Mouse (Mus musculus) testis, adult 2 months (tissue): ENCODE results near the gene Irf8.

Experiments used
- CTCF ChIP-seq: fragments of 200-500 bp; IDR thresholded peaks from 2 replicates; pipeline ENCODE4 v1.5.1; 2012; ENCODE audit warnings: low read depth, mild to moderate bottlenecking, inconsistent platforms, low read length, moderate library complexity; ENCODE audit not compliant: control insufficient read depth, insufficient read depth, insufficient replicate concordance
- POLR2A ChIP-seq: fragments of 200-500 bp; IDR thresholded peaks from 2 replicates; pipeline ENCODE4 v1.6.1; 2012; ENCODE audit warnings: low read depth, mild to moderate bottlenecking, inconsistent platforms, low read length, moderate library complexity; ENCODE audit not compliant: control insufficient read depth

DNA sequence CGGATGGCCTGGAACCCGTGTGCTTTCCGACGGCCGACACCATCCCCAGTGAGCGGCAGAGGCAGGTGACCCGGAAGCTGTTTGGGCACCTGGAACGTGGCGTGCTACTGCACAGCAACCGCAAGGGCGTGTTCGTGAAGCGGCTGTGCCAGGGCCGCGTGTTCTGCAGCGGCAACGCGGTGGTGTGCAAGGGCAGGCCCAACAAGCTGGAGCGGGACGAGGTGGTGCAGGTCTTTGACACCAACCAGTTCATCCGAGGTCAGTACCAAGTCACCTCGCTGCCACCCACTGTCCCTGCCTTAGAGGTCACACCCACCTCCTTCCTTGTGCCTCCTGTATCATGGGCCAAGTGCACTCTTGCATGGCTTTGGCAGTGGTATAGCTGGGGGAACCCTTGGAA, 17.3 kb downstream of the Irf8 start:
- TF ChIP-seq CTCF (no peak), POLR2A (no peak)
